Comparison of ENCODE assay signal across 1 mouse cellular context in the genomic region with DNA sequence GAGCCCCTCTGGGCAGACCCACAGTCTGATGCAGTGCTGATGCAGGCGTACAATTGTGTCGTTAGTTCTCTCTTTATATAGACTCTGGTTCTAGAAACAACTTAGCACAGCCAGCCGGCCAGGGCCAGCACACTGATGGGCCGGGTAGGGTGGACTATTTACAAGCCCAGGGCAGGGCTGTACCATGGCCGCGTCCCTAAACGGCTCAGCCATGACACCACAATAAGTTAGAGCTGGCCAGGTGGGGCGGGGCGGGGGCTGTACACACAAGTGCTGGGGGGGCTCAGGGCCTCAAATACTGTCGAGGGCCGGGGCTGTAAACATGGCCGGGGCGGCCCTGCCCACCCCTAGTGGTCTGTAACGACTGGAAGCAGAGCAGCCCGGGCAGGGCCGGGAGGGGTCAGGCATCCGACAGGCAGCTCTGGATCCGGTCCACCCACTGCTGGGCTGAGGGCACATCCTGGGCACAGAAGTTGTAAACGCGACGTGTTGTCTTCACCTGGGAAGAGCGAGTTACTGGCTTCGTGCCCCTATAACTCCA.
A peak's percentile ranks its signal among the peaks of the same experiment; 100 is the strongest.
TF ChIP-seq lines count a peak whose summit lies in the region.

No protein-coding gene starts in this region.

TF ChIP-seq in myocyte, 11 proteins besides CTCF, POLR2A, EP300 and RAD21:
- TF ChIP-seq USF1 (IDR thresholded peaks at IDR 0.05; ENCODE audit: low read depth), result no peak
- no peak for TF ChIP-seq E2F4 (IDR thresholded peaks at IDR 0.05; ENCODE audit: insufficient read depth)
- TF ChIP-seq POLR2AphosphoS2 (IDR thresholded peaks at IDR 0.05; ENCODE audit: insufficient read length, low read depth), result peak; percentile 30
